Mouse (Mus musculus): Measurements from ENCODE around the gene Comp. TPM values are rescaled to one million over a fixed set of nuclear protein-coding genes. Genes with fewer than 3 reads are reported as not detected.

Gene Comp
- polyA plus RNA-seq, 1 experiment from 2014 or later, result 0.42 TPM

DNA sequence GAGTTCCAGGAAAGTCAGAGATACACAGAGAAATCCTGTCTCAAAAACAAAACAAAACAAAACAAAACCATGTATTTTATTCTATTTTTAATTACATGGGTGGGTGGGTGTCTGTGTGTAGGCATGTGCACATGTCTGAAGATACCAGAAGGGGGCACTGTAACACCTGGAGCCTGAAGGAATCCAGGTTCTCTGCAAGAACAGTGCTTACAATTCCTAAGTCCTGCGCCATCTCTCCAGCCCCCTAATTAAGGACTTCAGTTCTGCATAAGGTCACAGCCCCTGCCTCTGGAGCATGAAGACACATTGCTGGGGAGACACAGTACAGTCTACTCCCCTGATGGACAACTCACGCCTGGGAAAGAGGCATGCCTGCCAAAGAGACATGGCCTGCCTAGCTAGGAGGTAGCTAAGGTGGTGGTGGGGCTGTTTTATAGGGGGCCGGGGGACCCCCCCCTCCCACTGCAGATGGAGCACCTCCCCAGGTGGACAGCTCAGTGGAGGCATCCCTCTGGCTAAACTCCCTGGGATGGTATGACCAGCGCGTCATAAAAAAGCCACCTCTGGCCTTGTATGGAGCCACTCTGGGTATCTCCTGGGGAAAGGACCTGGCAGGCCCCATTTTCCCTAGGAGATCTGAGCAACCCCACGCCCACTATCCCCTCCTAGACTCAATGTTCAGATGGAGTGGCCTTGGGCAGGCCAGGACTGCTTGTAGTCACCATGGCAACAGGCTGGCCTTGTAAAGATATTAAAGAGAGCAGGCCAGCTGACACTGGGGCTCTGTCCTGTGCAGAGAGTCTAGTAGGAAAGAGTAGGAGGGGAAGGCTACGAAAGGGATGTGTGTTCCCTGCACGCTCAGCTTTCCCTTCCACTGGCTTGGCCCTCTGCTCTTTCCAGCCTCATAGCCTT, 42.4 kb downstream of the Comp start:
- Histone ChIP-seq H3K9ac (ENCODE audit: low read length) (no peak overlapping the region), H3K9me3 (ENCODE audit: control insufficient read depth, low read length) (no peaks in the 10 kb centered on the region), H3K4me3 (ENCODE audit: low read depth, low read length) (no peak overlapping the region), H3K36me3 (ENCODE audit: control insufficient read depth, insufficient read depth, low read length) (0 out of 2 replicates have a peak, but pooled peaks cover 2% of the 10 kb centered on the region), H3K4me1 (replicated peaks; ENCODE audit: control insufficient read depth, insufficient read depth) (peaks cover 4% of the 10 kb centered on the region; the same call in 1 of the 2 replicates), H3K4me2 (replicated peaks; ENCODE audit: low read depth) (no peak overlapping the region), H3K27me3 (ENCODE audit: control insufficient read depth, insufficient read depth, low read length) (no peaks in the 10 kb centered on the region), H3K27ac (replicated peaks) (no peak overlapping the region)
- 78% methylated on average over 8 of the region's 8 CpGs for WGBS
- TF ChIP-seq EP300 (optimal IDR thresholded peaks at IDR 0.05) (no peak), CTCF (IDR thresholded peaks at IDR 0.05; ENCODE audit: low read depth) (peak; percentile 78)
- ATAC-seq (ENCODE audit: low FRiP score, low TSS enrichment) (no peak), DNase-seq (ENCODE audit: low spot score) (peak; percentile 29)

DNA sequence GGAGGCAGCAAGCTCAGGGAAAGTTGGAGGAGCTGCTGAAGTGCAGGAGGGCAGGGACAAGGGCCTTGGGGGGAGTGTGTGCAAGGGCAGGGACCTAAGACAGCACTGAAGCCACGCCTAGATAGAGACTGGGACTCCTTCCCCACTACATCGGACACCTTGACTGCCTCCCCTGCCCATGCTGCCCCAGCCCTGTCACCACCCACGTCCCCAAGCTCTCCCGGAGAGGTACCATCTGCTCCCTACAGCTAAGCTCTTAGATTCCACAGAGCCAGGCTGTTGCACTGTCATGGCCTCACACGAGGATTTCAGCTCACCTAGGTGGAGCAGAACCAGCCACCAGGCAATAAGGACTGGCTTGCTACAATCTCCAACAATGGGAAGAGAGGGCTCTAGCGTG, 43.6 kb downstream of the Comp start:
- Histone ChIP-seq H3K9ac (ENCODE audit: low read length) (no peak overlapping the region), H3K27me3 (ENCODE audit: control insufficient read depth, insufficient read depth, low read length) (no peaks in the 10 kb centered on the region), H3K4me2 (replicated peaks; ENCODE audit: low read depth) (no peak overlapping the region), H3K27ac (replicated peaks) (no peak overlapping the region), H3K4me3 (ENCODE audit: low read depth, low read length) (no peak overlapping the region), H3K9me3 (ENCODE audit: control insufficient read depth, low read length) (no peaks in the 10 kb centered on the region), H3K4me1 (replicated peaks; ENCODE audit: control insufficient read depth, insufficient read depth) (peaks cover 4% of the 10 kb centered on the region; the same call in 1 of the 2 replicates), H3K36me3 (ENCODE audit: control insufficient read depth, insufficient read depth, low read length) (0 out of 2 replicates have a peak, but pooled peaks cover 2% of the 10 kb centered on the region)
- 62% methylated on average over 5 of the region's 6 CpGs for WGBS
- ATAC-seq (ENCODE audit: low FRiP score, low TSS enrichment) (no peak), DNase-seq (ENCODE audit: low spot score) (no peak)
- no peak for TF ChIP-seq EP300 (optimal IDR thresholded peaks at IDR 0.05)
- no peak for TF ChIP-seq CTCF (IDR thresholded peaks at IDR 0.05; ENCODE audit: low read depth)

DNA sequence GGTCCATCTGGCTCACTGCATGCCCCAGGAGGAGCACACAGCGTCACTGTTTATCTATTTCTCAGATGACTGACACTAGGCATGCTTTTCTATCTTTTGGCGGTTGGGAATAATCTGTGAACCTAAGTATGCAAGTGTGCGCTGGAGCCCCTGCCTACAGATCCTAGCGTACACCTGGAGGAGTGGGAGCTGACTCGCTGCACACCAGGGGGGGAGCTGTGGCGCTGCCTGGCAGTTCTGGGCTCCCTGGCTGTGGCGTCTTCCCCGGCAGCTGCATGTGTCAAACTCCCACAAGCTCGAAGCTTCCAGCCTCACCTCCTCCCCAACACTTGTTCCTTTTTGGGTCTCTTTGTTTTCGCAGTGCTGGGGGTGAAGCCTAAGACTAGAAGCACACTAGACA, 44.6 kb downstream of the Comp start:
- DNase-seq (ENCODE audit: low spot score), result no peak
- H3K36me3 ChIP-seq (ENCODE audit: control insufficient read depth, insufficient read depth, low read length), result 0 out of 2 replicates have a peak, but pooled peaks cover 2% of the 10 kb centered on the region
- H3K4me3 ChIP-seq (ENCODE audit: low read depth, low read length), result no peak overlapping the region
- TF ChIP-seq CTCF (IDR thresholded peaks at IDR 0.05; ENCODE audit: low read depth) (peak; percentile 19; the same call in 1 of the 2 replicates), EP300 (optimal IDR thresholded peaks at IDR 0.05) (no peak)
- no peaks in the 10 kb centered on the region for H3K9me3 ChIP-seq (ENCODE audit: control insufficient read depth, low read length)
- no peak overlapping the region for H3K27ac ChIP-seq (replicated peaks)
- peak overlapping the region; percentile 27; the same call in 1 of the 2 replicates for H3K9ac ChIP-seq (ENCODE audit: low read length)
- H3K27me3 ChIP-seq (ENCODE audit: control insufficient read depth, insufficient read depth, low read length), result no peaks in the 10 kb centered on the region
- H3K4me2 ChIP-seq (replicated peaks; ENCODE audit: low read depth), result no peak overlapping the region
- H3K4me1 ChIP-seq (replicated peaks; ENCODE audit: control insufficient read depth, insufficient read depth), result peaks cover 4% of the 10 kb centered on the region; the same call in 1 of the 2 replicates
- ATAC-seq (ENCODE audit: low FRiP score, low TSS enrichment), result no peak
- WGBS, result 39% methylated on average over 10 of the region's 10 CpGs

DNA sequence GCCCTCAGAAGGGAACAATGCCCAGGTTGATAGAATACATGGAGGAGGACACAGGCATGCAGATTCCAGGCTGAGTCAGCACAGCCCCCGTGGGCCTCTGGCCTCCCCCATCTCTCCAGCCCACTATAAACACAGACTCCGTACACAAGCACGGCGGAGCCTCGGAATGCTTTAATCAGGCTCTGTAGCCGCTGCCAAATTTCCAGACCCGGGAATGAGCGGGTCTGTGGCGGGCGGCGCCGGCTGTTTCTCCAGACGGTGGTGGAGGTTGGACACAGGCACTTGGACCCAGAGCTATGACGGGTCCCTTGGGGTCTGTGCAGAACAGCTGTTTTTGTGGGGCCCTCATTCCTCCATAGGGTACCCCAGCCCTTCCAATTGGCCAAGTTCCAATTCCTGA, 45.6 kb downstream of the Comp start:
- Histone ChIP-seq H3K27ac (replicated peaks) (peak overlapping the region; percentile 45; the same call in 1 of the 2 replicates), H3K4me3 (ENCODE audit: low read depth, low read length) (no peak overlapping the region), H3K36me3 (ENCODE audit: control insufficient read depth, insufficient read depth, low read length) (0 out of 2 replicates have a peak, but pooled peaks cover 2% of the 10 kb centered on the region), H3K9ac (ENCODE audit: low read length) (no peak overlapping the region), H3K4me1 (replicated peaks; ENCODE audit: control insufficient read depth, insufficient read depth) (peaks cover 4% of the 10 kb centered on the region; the same call in 1 of the 2 replicates), H3K4me2 (replicated peaks; ENCODE audit: low read depth) (no peak overlapping the region; the same call in 1 of the 2 replicates), H3K27me3 (ENCODE audit: control insufficient read depth, insufficient read depth, low read length) (no peaks in the 10 kb centered on the region), H3K9me3 (ENCODE audit: control insufficient read depth, low read length) (no peaks in the 10 kb centered on the region)
- DNase-seq (ENCODE audit: low spot score), result peak; percentile 55
- no peak for TF ChIP-seq EP300 (optimal IDR thresholded peaks at IDR 0.05)
- no peak for TF ChIP-seq CTCF (IDR thresholded peaks at IDR 0.05; ENCODE audit: low read depth)
- 18% methylated on average over 14 of the region's 14 CpGs for WGBS
- ATAC-seq (ENCODE audit: low FRiP score, low TSS enrichment), result peak; percentile 62

DNA sequence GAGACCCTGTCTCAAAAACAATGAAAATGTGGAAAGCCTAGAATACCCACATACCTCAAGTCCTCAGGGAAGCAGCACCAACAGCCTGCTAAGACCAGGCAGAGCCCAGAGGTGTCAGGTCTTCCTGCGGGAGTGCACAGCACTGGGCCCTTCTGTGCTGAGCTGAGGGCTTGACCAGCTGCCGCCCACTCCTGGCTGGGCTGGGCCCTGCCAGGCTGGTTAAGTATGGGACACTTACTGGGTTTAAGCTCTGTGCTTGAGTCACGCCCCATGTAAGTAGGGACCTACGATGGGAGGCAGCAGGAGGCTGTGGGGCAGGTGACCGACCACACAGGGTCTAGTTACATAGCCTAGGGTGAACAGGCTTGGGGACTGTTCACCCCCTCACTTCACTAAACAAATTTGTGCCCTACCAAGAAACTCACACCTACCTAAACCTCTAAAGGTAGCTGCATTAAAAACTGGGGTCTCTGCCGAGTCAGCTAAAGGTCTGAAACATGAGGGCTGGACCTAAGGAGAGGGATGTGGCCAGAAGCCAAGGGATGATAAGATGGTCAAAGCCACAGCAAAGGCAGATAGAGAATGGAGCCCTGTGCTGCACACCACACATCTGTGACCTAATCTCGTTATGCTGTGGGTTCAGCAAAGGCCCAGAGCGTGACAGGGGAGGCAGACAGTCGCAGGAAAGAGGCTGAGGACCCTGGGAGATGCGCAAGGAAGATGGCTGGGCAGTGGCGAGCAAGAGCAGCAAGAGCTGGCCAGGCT, 46.7 kb downstream of the Comp start:
- no peaks in the 10 kb centered on the region for H3K9me3 ChIP-seq (ENCODE audit: control insufficient read depth, low read length)
- no peaks in the 10 kb centered on the region for H3K27me3 ChIP-seq (ENCODE audit: control insufficient read depth, insufficient read depth, low read length)
- H3K36me3 ChIP-seq (ENCODE audit: control insufficient read depth, insufficient read depth, low read length), result no peaks in the 10 kb centered on the region
- DNase-seq (ENCODE audit: low spot score) (no peak), ATAC-seq (ENCODE audit: low FRiP score, low TSS enrichment) (no peak)
- TF ChIP-seq CTCF (IDR thresholded peaks at IDR 0.05; ENCODE audit: low read depth), result no peak
- no peak for TF ChIP-seq EP300 (optimal IDR thresholded peaks at IDR 0.05)
- WGBS, result 76% methylated on average over 11 of the region's 11 CpGs
- no peak overlapping the region for H3K9ac ChIP-seq (ENCODE audit: low read length)
- H3K4me3 ChIP-seq (ENCODE audit: low read depth, low read length), result no peak overlapping the region
- H3K4me1 ChIP-seq (replicated peaks; ENCODE audit: control insufficient read depth, insufficient read depth), result peaks cover 4% of the 10 kb centered on the region; the same call in 1 of the 2 replicates
- H3K27ac ChIP-seq (replicated peaks), result no peak overlapping the region
- no peak overlapping the region for H3K4me2 ChIP-seq (replicated peaks; ENCODE audit: low read depth)
